Mouse (Mus musculus): ENCODE measurements at regions not wholly inside any gene's neighbourhood (a gene's known extent, or its start where the extent isn't known, plus 50 kb on each side); places are given as distances from the start of the nearest gene placed in this dataset.

GRCm38 (mm10) chr6:31150416-31150815, 191.5 kb upstream of the Klf14 start:
- TF ChIP-seq CTCF (IDR thresholded peaks at IDR 0.05; ENCODE audit: low read depth, low read length), result no peak
- TF ChIP-seq POLR2A (IDR thresholded peaks at IDR 0.05; ENCODE audit: insufficient read depth, low read length), result no peak
